Mouse (Mus musculus) midbrain, embryonic 13.5 days (tissue): ENCODE results near the gene Frmpd3. TPM values are rescaled to one million over a fixed set of nuclear protein-coding genes. Genes with fewer than 3 reads are reported as not detected.

Source experiments
- ATAC-seq: fragments of 200-750 bp; cut with Nextera tagmentation; 2 replicates; pipeline ENCODE4 v1.8.0; 2017; ENCODE audit warnings: mild to moderate bottlenecking, moderate TSS enrichment, moderate library complexity
- H3K27ac ChIP-seq: fragments of 300-500 bp; sonication (generic); 2 replicates; pipeline ENCODE4 v1.5.1; 2015; ENCODE audit warnings: inconsistent platforms, mild to moderate bottlenecking, moderate library complexity
- H3K27me3 ChIP-seq: fragments of 300-500 bp; sonication (generic); 2 replicates; pipeline ENCODE4 v1.6.1; 2015; ENCODE audit warnings: mild to moderate bottlenecking, inconsistent platforms
- H3K36me3 ChIP-seq: fragments of 300-500 bp; sonication (generic); 2 replicates; pipeline ENCODE4 v1.6.1; 2015; ENCODE audit warnings: mild to moderate bottlenecking, inconsistent platforms
- H3K4me1 ChIP-seq: fragments of 300-500 bp; sonication (generic); replicated peaks from 2 replicates; pipeline ENCODE4 v1.6.1; 2015; ENCODE audit warnings: inconsistent platforms
- H3K4me2 ChIP-seq: fragments of 300-500 bp; sonication (generic); replicated peaks from 2 replicates; pipeline ENCODE4 v1.6.1; 2015; ENCODE audit warnings: moderate library complexity, mild to moderate bottlenecking, inconsistent platforms
- H3K4me3 ChIP-seq: fragments of 300-500 bp; sonication (generic); replicated peaks from 2 replicates; pipeline ENCODE4 v1.5.1; 2015; ENCODE audit warnings: mild to moderate bottlenecking, inconsistent platforms
- H3K9ac ChIP-seq: fragments of 300-500 bp; sonication (generic); replicated peaks from 2 replicates; pipeline ENCODE4 v1.6.1; 2015; ENCODE audit warnings: mild to moderate bottlenecking, inconsistent platforms
- H3K9me3 ChIP-seq: fragments of 300-500 bp; sonication (generic); 2 replicates; pipeline ENCODE4 v1.6.1; 2016; ENCODE audit warnings: mild to moderate bottlenecking, inconsistent platforms
- WGBS: fragments of 180-500 bp; shearing (Covaris S2); methylation state at CpG from one replicate; pipeline ENCODE4 v1.1.7; 2015; 5-methylcytosine and 5-hydroxymethylcytosine counted together
- polyA plus RNA-seq: library from polyadenylated mRNA; unstranded; fragments of >200 nt; fragmentation: Nextera tagmentation; extraction: Ambion mirVana; gene quantifications from 2 replicates; pipeline ENCODE4 v1.2.1, GENCODE M21; 2015

Gene Frmpd3
- polyA plus RNA-seq, 1 experiment from 2014 or later, result 2.8 TPM

DNA sequence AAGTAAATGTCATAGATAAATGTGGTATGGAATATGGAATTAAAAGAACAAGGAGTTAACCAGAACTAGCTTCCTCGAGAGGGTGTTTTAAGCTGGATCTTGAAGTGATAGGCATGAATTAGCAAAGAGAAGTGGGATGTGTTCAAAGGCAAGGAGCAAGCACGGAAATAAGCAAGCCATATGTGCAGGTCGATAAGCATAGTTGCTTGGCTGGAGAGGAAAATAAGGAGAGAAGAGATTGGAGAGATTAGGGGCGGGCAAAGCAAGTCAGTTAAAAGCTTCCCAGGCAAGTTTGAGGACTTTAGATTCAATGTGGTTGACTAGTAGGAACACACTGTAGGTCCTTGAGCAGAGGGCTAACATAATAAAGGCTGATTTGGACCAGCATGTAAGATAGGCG, 65.5 kb downstream of the Frmpd3 start:
- WGBS, result 76% methylated on average over 5 of the region's 5 CpGs
- peaks cover 6% of the 10 kb centered on the region; the same call in 1 of the 2 replicates for H3K27me3 ChIP-seq
- no peak for ATAC-seq
- H3K4me1 ChIP-seq, result no peaks in the 10 kb centered on the region
- no peaks in the 10 kb centered on the region for H3K36me3 ChIP-seq
- H3K27ac ChIP-seq, result no peak overlapping the region
- no peak overlapping the region for H3K4me3 ChIP-seq
- H3K4me2 ChIP-seq, result no peak overlapping the region
- H3K9me3 ChIP-seq, result no peaks in the 10 kb centered on the region
- H3K9ac ChIP-seq, result no peak overlapping the region

DNA sequence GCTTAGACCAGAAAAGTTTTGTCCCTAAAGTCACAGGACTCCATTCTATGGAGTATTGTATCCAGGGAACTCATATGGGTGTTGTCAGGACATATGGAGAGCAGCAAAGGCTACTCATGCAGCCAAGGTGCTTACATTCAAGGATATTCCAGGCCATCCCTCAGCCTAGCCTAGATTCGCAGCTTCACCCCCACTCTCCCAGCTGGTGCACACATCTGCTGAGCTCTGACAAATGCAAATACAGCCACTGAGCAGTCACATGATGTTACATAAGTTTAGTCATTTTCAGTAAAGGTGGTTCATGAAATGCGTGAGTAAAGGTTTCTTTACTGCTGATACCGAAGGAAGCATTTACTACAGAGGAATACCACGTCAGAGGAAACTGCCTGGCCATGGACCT, 76.4 kb downstream of the Frmpd3 start:
- no peak for ATAC-seq

DNA sequence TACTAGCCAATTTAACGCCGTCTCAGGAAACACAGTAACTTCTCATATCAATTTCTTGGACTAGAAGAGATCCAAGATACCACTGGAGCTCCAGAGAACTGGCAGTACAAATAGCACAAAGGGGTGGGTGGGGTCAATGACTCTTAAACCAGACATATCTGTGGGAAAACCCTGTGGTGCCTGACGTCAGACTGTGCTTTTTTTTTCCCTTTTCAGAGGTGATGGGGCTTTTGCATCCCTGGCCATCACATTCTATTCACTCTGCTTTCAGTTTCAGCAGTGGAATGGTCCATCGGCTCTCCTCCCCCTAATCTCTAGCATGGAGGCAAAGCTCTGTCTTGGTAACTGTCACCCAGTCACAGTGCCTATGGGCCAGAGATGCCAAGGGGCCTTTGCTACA, 85.1 kb downstream of the Frmpd3 start:
- 72% methylated on average over 4 of the region's 4 CpGs for WGBS
- H3K9me3 ChIP-seq, result no peaks in the 10 kb centered on the region
- peaks cover 6% of the 10 kb centered on the region; the same call in 1 of the 2 replicates for H3K27me3 ChIP-seq
- no peak for ATAC-seq
- no peak overlapping the region for H3K27ac ChIP-seq
- no peaks in the 10 kb centered on the region for H3K36me3 ChIP-seq
- H3K4me2 ChIP-seq, result no peak overlapping the region
- no peak overlapping the region for H3K9ac ChIP-seq
- no peak overlapping the region for H3K4me3 ChIP-seq
- H3K4me1 ChIP-seq, result no peaks in the 10 kb centered on the region

More for the DNA sequence above, 76.4 kb downstream of the Frmpd3 start:
- no peak overlapping the region for H3K9ac ChIP-seq
- no peak overlapping the region for H3K4me3 ChIP-seq
- H3K36me3 ChIP-seq, result no peaks in the 10 kb centered on the region
- WGBS, result 78% methylated on average over 4 of the region's 4 CpGs
- peaks cover 24% of the 10 kb centered on the region; the same call in 1 of the 2 replicates for H3K27me3 ChIP-seq
- H3K27ac ChIP-seq, result no peak overlapping the region
- no peaks in the 10 kb centered on the region for H3K4me1 ChIP-seq
- H3K9me3 ChIP-seq, result no peaks in the 10 kb centered on the region
- H3K4me2 ChIP-seq, result no peak overlapping the region

DNA sequence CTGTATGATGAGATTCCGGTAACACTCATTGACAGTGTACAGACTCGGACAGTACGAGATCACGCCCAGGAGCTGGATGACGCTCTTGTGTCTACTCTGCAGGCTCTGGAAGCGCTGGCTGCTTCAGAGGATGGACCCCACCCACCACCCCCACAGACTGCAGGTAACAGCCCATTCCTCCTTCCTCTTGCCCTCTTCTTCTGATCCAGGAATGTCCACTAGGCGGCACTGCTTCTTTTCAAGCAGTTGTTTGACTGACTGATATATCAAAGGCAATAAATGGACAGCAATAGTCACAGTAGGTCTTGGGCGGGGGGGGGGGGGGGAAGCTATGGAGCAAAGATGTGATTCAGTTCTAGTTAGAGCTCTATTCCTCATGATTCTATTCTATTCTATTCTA, 86.2 kb downstream of the Frmpd3 start:
- 78% methylated on average over 7 of the region's 8 CpGs for WGBS
- Histone ChIP-seq H3K4me2 (no peak overlapping the region), H3K9ac (no peak overlapping the region), H3K27me3 (peaks cover 7% of the 10 kb centered on the region; the same call in 1 of the 2 replicates), H3K27ac (no peak overlapping the region), H3K4me3 (no peak overlapping the region), H3K9me3 (no peaks in the 10 kb centered on the region), H3K4me1 (no peaks in the 10 kb centered on the region), H3K36me3 (peaks cover 3% of the 10 kb centered on the region; the same call in 1 of the 2 replicates)
- no peak for ATAC-seq

DNA sequence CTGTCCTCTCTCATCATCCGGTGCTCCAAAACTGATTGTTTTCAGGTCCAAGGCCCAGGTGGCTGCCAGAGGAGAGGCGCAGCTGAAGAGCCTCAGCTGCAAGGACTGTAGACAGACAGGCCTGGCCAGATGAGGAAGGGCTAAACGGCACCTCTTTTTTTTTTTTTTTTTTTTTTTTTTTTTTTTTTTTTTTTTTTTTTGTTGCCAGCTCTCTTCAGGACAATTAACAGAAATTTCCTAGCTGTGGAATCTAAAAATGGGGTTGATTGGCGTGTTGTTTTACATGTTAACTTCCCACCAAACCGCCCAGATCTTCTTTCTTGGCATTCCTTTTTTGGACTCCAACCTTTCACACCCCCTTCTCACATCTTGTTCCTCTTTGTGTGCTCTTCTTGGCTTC, 87.9 kb downstream of the Frmpd3 start:
- no peak overlapping the region for H3K4me2 ChIP-seq
- H3K9ac ChIP-seq, result no peak overlapping the region
- no peak overlapping the region for H3K4me3 ChIP-seq
- peaks cover 16% of the 10 kb centered on the region; the same call in 1 of the 2 replicates for H3K27me3 ChIP-seq
- no peaks in the 10 kb centered on the region for H3K4me1 ChIP-seq
- no peak for ATAC-seq
- 86% methylated on average over 5 of the region's 5 CpGs for WGBS
- H3K36me3 ChIP-seq, result peaks cover 3% of the 10 kb centered on the region; the same call in 1 of the 2 replicates
- H3K9me3 ChIP-seq, result no peaks in the 10 kb centered on the region
- H3K27ac ChIP-seq, result no peak overlapping the region

DNA sequence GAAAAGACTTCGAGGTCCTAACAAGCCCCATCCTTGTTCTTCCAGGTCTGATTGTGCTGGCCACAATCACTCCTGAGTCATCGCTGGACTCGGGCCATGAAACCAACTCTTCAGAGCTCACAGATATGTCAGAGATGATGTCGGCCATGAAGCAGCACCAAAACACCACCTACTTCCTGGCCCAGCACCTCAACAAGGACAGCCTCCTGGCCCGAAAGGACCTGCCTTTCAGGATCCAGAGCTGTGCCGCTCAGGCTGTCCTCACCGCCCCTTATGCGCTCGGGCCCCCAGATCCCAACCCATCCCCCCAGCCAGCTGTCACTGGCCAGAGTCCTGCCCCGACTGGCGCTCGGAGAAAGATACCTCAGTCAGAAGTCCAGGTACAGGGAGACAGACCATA, 88.4 kb downstream of the Frmpd3 start:
- 89% methylated on average over 12 of the region's 12 CpGs for WGBS
- no peak overlapping the region for H3K27ac ChIP-seq
- no peak for ATAC-seq
- peaks cover 17% of the 10 kb centered on the region; the same call in 1 of the 2 replicates for H3K27me3 ChIP-seq
- H3K4me1 ChIP-seq, result no peaks in the 10 kb centered on the region
- H3K9me3 ChIP-seq, result no peaks in the 10 kb centered on the region
- no peak overlapping the region for H3K4me2 ChIP-seq
- H3K4me3 ChIP-seq, result no peak overlapping the region
- no peak overlapping the region for H3K9ac ChIP-seq
- peaks cover 3% of the 10 kb centered on the region; the same call in 1 of the 2 replicates for H3K36me3 ChIP-seq

DNA sequence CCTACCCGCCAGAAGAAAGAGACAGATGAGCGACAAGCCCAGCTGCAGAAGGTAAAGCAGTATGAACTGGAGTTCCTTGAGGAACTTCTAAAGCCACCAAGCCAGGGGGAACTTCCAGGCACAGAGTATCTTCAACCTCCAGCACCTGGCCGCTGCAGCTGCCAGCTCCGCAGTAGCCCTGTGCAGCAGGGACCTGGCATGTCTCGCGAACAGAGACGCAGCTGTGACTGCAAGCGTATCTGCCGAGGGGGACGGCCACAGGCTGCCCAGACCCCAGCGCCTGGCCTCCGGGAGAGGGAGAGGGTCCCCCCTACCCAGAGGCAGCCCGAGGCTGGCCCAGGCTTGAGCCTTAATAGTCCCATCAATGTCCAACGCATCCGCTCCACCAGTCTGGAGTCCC, 89.9 kb downstream of the Frmpd3 start:
- H3K27ac ChIP-seq, result no peak overlapping the region
- H3K9ac ChIP-seq, result no peak overlapping the region
- peaks cover 14% of the 10 kb centered on the region; the same call in 1 of the 2 replicates for H3K27me3 ChIP-seq
- ATAC-seq, result no peak
- WGBS, result 88% methylated on average over 15 of the region's 15 CpGs
- H3K36me3 ChIP-seq, result peaks cover 3% of the 10 kb centered on the region; the same call in 1 of the 2 replicates
- no peaks in the 10 kb centered on the region for H3K4me1 ChIP-seq
- H3K4me3 ChIP-seq, result no peak overlapping the region
- H3K4me2 ChIP-seq, result no peak overlapping the region
- H3K9me3 ChIP-seq, result no peaks in the 10 kb centered on the region

DNA sequence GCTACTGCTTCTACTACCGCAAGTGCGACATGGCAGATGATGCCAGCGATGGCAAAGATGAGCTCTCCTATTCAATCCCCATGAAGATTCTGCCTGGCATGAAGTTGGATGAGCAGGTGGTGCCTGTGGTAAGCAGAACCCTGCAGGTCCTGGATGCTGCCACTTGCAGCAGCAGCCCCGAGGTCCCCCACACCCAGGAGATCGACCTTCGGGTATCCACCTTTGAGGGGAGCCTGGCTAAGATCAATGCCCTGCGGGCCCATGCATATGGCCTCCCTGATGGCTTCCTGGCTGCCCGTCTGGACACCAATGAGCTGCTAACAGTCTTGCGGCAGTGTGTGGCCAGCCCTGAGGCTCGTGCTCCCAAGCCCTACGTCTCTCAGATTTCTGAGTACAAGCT, 90.7 kb downstream of the Frmpd3 start:
- H3K9me3 ChIP-seq, result no peaks in the 10 kb centered on the region
- no peak overlapping the region for H3K4me3 ChIP-seq
- no peak for ATAC-seq
- H3K27ac ChIP-seq, result no peak overlapping the region
- H3K4me1 ChIP-seq, result no peaks in the 10 kb centered on the region
- no peak overlapping the region for H3K4me2 ChIP-seq
- 93% methylated on average over 11 of the region's 11 CpGs for WGBS
- H3K9ac ChIP-seq, result no peak overlapping the region
- peaks cover 14% of the 10 kb centered on the region; the same call in 1 of the 2 replicates for H3K27me3 ChIP-seq
- H3K36me3 ChIP-seq, result peaks cover 3% of the 10 kb centered on the region; the same call in 1 of the 2 replicates

DNA sequence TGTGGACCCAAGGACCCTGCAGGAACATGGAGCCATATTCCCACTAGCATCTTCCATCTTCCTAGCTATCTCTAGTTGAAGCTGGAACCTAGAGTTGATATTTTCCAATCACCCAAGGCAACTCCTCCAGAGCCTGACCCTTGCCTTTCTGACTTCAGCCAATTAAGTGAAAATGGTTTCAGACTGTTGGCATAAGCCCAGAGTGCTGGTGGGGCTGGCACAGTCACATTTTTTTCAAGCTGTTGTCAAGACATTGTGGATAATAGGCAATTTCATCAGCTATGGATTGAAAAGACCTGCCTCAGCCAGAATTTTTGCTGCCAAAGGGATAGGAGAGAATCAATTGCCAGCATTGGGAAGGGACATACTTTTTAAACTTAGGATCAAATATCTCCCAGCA, 95.8 kb downstream of the Frmpd3 start:
- Histone ChIP-seq H3K36me3 (no peaks in the 10 kb centered on the region), H3K4me3 (no peak overlapping the region), H3K4me2 (no peak overlapping the region), H3K9me3 (no peaks in the 10 kb centered on the region), H3K9ac (no peak overlapping the region), H3K27ac (no peak overlapping the region), H3K4me1 (no peaks in the 10 kb centered on the region), H3K27me3 (peaks cover 20% of the 10 kb centered on the region; the same call in 1 of the 2 replicates)
- ATAC-seq, result no peak

DNA sequence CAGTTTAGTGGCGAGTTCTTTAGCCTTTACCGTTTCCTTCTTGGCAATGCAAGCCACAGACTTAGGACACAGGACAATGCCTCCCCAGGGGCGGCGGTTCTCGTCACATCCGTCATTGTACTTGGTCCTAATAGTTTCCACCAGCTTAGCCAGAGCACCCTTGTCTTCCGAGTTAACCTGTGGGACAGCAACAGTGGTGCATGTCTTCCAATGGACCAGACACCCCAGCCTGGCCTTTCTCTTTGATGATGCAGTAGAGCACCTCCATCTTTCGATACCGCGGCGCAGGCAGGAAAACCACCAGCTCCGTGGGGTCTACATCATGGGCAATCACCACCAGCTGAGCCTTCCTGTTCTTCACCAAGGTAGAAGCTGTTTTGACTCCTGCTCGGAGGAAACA, 103.5 kb downstream of the Frmpd3 start:
- no peak overlapping the region for H3K9ac ChIP-seq
- H3K27ac ChIP-seq, result no peak overlapping the region
- peaks cover 16% of the 10 kb centered on the region; the same call in 1 of the 2 replicates for H3K27me3 ChIP-seq
- H3K4me1 ChIP-seq, result no peaks in the 10 kb centered on the region
- no peak overlapping the region for H3K4me2 ChIP-seq
- H3K4me3 ChIP-seq, result no peak overlapping the region
- no peaks in the 10 kb centered on the region for H3K9me3 ChIP-seq
- WGBS, result 70% methylated on average over 13 of the region's 13 CpGs
- ATAC-seq, result no peak
- no peaks in the 10 kb centered on the region for H3K36me3 ChIP-seq

DNA sequence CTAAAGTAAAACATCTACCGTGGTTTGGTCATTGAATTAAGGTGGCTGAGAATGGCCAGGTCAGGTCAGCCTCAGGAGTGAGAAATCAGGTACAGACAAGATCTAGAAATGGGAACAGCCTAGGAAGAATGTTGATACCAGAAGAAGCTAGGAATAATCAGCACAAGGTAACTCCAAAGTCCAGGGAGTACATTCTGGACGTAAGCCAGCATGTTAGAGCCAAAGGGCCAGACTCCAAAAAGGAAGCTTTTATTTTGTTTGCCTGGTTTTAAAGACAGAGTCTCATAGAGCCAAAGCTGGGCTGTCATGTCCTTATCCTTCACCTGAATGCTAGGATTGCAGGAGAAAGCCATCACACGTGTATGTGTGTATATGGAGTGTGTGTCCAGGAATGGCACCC, 108.0 kb downstream of the Frmpd3 start:
- H3K9ac ChIP-seq, result no peak overlapping the region
- ATAC-seq, result no peak
- 89% methylated on average over 3 of the region's 3 CpGs for WGBS

DNA sequence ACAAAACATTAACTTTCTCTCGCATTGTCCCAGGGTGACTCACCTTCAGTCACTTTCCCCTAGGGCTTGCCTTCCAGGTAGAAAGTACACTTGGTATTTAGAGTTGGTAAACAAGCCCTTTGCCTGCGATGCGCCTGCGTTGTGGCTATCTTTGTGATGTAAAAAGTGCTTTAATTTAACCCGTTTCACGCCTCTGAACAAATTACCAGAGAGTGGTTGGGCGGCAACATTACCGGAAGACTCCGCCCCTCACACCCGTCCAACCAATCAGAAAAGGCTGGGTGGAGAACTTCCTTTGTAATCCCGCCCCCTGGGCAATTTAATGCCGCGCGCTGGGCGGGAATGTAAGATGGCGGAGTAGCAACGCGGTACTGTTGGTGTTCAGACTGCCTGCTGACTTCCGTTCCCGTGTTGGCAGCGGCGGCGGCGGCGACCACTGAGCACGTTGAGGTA, 114.2 kb downstream of the Frmpd3 start, which contains the start of gene Prps1:
Prps1 (plus strand) TSS at position 335 of the 453 bp plus-strand sequence.
- H3K4me3 ChIP-seq, result peak within 1 kb of the TSS; percentile 55
- H3K27ac ChIP-seq, result peak within 1 kb of the TSS; percentile 25; the same call in 1 of the 2 replicates
- ATAC-seq, result peak; percentile 94
- H3K4me1 ChIP-seq, result 0 out of 2 replicates have a peak, but pooled peaks cover 9% of the 10 kb centered on the region
- H3K9ac ChIP-seq, result peak within 1 kb of the TSS; percentile 65
- H3K9me3 ChIP-seq, result no peaks in the 10 kb centered on the region
- no peaks in the 10 kb centered on the region for H3K36me3 ChIP-seq
- 28% methylated on average over 26 of the region's 26 CpGs for WGBS
- peak within 1 kb of the TSS; percentile 57 for H3K4me2 ChIP-seq
- peaks cover 17% of the 10 kb centered on the region; the same call in 1 of the 2 replicates for H3K27me3 ChIP-seq

More for the DNA sequence above, 108.0 kb downstream of the Frmpd3 start:
- no peak overlapping the region for H3K4me3 ChIP-seq
- no peaks in the 10 kb centered on the region for H3K36me3 ChIP-seq
- peaks cover 21% of the 10 kb centered on the region; the same call in 1 of the 2 replicates for H3K27me3 ChIP-seq
- no peak overlapping the region for H3K4me2 ChIP-seq
- no peaks in the 10 kb centered on the region for H3K9me3 ChIP-seq
- no peaks in the 10 kb centered on the region for H3K4me1 ChIP-seq
- no peak overlapping the region for H3K27ac ChIP-seq
